Mouse (Mus musculus): ENCODE measurements around the gene Chst13. TPM values are rescaled to one million over a fixed set of nuclear protein-coding genes. Genes with fewer than 3 reads are reported as not detected.

The Chst13 gene
- polyA plus RNA-seq (2012; rRNA removed), result 0.51 and 1.1 TPM in 2 replicates

GRCm38 (mm10) chr6:90324991-90325390, at the start of gene Chst13:
Gene Chst13, minus strand, starts transcription at chr6:90325185.

GRCm38 (mm10) chr6:90368976-90369724, 44.2 kb upstream of the Chst13 start, which contains the start of gene Zxdc:
Gene Zxdc, plus strand, starts transcription at chr6:90369492.

GRCm38 (mm10) chr6:90332561-90333425, 7.8 kb upstream of the Chst13 start, which contains the start of gene Uroc1:
Gene Uroc1, plus strand, starts transcription at chr6:90333284.

GRCm38 (mm10) chr6:90300919-90301318, 24.1 kb downstream of the Chst13 start, which contains the start of gene BC048671:
Gene BC048671, plus strand, starts transcription at chr6:90301219.

Other genes starting within 250 kb of the Chst13 start
- gene Vmn1r49, start 246.7 kb downstream of the Chst13 start, polyA plus RNA-seq (2012; rRNA removed), result not detected in 2 replicates
- gene Vmn1r50, start 223.8 kb downstream of the Chst13 start, polyA plus RNA-seq (2012; rRNA removed), result not detected in 2 replicates
- gene Vmn1r51, start 202.6 kb downstream of the Chst13 start, polyA plus RNA-seq (2012; rRNA removed), result not detected in 2 replicates
- not detected in 2 replicates for gene Vmn1r52, start 150.4 kb downstream of the Chst13 start, polyA plus RNA-seq (2012; rRNA removed)
- gene V1ra8, start 122.4 kb downstream of the Chst13 start, polyA plus RNA-seq (2012; rRNA removed), result not detected in 2 replicates
- 0.17 TPM in 1 of 2 replicates, not detected in the other for gene Vmn1r53, start 100.7 kb downstream of the Chst13 start, polyA plus RNA-seq (2012; rRNA removed)
- not detected in 2 replicates for gene Vmn1r54, start 78.9 kb downstream of the Chst13 start, polyA plus RNA-seq (2012; rRNA removed)
- not detected in 2 replicates for gene BC048671, start 24.0 kb downstream of the Chst13 start, polyA plus RNA-seq (2012; rRNA removed)
- 0.04 TPM in 1 of 2 replicates, not detected in the other for gene Uroc1, start 8.1 kb upstream of the Chst13 start, polyA plus RNA-seq (2012; rRNA removed)
- gene Zxdc, start 44.3 kb upstream of the Chst13 start, polyA plus RNA-seq (2012; rRNA removed), result 10.9 and 13.8 TPM in 2 replicates
- gene Cfap100, start 103.6 kb upstream of the Chst13 start, polyA plus RNA-seq (2012; rRNA removed), result 0.03 and 0.35 TPM in 2 replicates
- gene Klf15, start 137.4 kb upstream of the Chst13 start, polyA plus RNA-seq (2012; rRNA removed), result 20.5 and 34.9 TPM in 2 replicates
- gene Aldh1l1, start 161.2 kb upstream of the Chst13 start, polyA plus RNA-seq (2012; rRNA removed), result 11.0 and 11.8 TPM in 2 replicates

Data from stomach, adult 2 months (tissue).